Mouse (Mus musculus) megakaryocyte, adult 5-6 weeks (primary cell): ENCODE measurements around the gene Mef2a. TPM values are rescaled to one million over a fixed set of nuclear protein-coding genes. Genes with fewer than 3 reads are reported as not detected.
"Not testable (repeated sequence)": the region's sequence is repeated elsewhere in the genome, so short reads cannot be mapped to it uniquely, and the experiment has no call there.

Source experiments
- ATAC-seq: 2 replicates; pipeline ENCODE4 v1.8.0; 2016; ENCODE audit warnings: mild to moderate bottlenecking, inconsistent platforms; ENCODE audit not compliant: poor library complexity, severe bottlenecking
- total RNA-seq, 2 experiments: library from RNA; stranded (forward) in 1 of 2; stranded (reverse) in 1 of 2; fragments of 153-499, 151-499 nt in 1 of 2; fragments of 221-1000, 200-1000 nt in 1 of 2; gene quantifications; 2 replicates each; pipeline versions ENCODE4 v1.2.3 to v1.2.4; 2015 to 2017

The Mef2a gene
- total RNA-seq, 2 experiments from 2014 or later = 76.5 to 154 TPM

DNA sequence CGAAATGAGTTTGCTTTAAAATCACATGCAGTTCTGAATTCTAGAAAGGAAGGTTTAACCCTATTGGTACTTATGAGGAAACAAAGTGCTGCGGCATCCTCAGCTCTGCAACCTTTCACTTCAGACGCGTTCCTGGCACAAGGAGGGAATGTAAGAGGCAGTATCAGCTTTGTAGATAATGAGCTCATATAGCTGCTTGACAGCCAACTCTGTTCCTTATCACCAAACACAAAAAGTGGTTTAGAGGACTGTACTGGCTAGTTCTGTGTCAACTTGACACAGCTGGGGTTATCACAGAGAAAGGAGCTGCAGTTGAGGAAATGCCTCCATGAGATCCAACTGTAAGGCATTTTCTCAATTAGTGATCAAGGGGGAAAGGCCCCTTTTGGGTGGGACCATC is 102.2 kb downstream of the Mef2a start:
- ATAC-seq = not testable (repeated sequence)

- ATAC-seq = peak; percentile 52; the same call in 1 of the 2 replicates
Observed at GRCm38 (mm10) chr7:67259828-67260563, 112.7 kb downstream of the Mef2a start.

- ATAC-seq = no peak
Observed at GRCm38 (mm10) chr7:67246067-67246466, 126.6 kb downstream of the Mef2a start.

GRCm38 (mm10) chr7:67245255-67245654 is 127.4 kb downstream of the Mef2a start:
- no peak for ATAC-seq

DNA sequence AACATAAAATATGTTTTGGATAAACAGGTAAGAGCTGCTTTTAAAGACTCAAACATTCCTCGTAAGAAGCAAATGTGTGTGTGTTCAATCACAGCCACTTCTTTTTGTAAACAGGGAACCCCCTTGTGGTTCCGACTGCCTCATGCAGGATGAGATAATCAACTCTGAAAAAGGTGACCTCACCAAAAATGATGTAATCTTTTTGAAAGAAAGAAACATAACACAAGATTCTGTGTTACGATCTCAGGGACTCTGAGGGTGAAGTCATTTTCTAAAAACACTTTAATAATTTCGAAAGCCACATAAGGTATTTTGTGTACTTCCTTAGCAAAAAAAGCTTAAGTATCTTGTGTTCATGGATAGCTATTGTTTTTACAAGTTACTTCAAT is 128.8 kb downstream of the Mef2a start:
- no peak for ATAC-seq

GRCm38 (mm10) chr7:67243121-67243893 is 129.4 kb downstream of the Mef2a start:
- peak; percentile 49; the same call in 1 of the 2 replicates for ATAC-seq

- ATAC-seq = peak; percentile 73
Observed at GRCm38 (mm10) chr7:67241969-67242368, 130.7 kb downstream of the Mef2a start.

DNA sequence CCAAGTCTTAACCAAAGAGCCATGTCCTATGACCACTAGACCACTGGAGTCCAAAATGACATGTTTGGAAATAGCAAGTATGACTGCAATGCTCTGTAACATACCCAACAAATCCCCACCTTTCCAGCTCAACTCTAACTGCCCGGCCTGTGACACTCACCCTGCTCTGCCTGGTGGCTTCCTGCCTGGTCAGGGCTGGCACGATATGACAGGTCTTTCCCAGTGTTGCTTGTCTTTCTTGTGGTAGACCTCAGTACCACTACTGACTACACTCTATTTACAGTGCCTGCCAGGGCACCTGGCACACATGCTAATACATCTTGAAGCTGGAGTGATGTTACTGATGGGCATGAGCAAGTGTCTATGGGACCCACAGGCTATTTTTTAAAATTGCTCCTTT is 134.9 kb downstream of the Mef2a start:
- ATAC-seq = no peak

DNA sequence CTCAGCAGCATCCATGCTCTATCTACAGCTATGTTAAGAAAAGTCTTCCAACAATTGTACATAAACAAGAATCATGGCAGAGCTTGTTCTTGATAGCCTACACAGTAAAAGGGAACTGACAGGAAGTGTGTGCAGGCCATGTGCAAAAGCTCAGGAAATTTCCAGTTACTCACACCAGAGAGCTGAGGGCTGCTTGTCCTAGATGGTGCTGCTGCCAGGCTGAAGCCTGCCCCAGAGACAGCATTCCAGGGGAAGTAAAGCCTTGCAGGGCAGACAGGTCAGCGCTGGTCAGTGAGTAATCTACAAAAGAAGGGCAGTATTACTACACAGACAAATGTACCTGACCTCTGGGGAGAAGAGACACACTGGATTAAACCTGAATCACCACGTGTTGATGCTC is 136.3 kb downstream of the Mef2a start:
- ATAC-seq = no peak

DNA sequence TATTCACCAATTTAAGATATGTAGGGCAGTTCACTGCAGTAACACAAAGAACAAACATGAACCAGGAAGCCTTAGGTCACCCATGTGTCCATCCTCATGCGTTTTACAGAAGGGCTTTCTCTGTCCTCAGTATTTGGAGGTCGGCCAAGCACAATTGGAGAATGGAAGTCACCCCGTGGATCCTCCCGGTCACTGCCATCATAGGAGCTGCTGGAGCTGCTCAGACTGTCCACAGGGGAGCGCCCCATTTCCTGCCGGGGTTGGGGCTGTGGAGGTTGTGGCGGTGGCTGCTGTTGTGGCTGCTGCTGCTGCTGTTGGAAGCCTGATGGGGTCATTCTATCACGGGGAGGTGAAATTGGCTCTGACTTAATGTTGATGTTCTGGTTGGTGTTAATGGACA is 137.9 kb downstream of the Mef2a start:
- ATAC-seq = no peak

DNA sequence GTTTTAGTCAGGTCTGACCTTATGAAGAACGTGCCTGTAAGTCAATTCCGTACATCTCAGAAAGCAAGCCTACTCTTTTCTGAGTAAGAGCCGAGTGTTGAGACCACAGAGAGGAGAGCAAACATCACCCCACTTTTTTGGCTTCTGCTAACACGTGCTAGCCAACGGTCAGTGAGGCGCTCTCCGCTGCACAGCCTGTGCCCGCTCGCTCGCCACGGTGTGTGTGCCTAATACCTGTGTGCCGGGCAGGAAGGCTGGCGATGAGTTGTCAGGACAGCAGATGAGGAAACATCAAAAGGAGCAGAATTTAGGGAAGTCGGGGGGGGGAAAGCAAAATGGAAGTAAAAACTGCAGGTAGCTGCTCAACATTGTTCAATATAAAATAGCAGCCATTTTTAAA is 140.2 kb downstream of the Mef2a start:
- no peak for ATAC-seq

DNA sequence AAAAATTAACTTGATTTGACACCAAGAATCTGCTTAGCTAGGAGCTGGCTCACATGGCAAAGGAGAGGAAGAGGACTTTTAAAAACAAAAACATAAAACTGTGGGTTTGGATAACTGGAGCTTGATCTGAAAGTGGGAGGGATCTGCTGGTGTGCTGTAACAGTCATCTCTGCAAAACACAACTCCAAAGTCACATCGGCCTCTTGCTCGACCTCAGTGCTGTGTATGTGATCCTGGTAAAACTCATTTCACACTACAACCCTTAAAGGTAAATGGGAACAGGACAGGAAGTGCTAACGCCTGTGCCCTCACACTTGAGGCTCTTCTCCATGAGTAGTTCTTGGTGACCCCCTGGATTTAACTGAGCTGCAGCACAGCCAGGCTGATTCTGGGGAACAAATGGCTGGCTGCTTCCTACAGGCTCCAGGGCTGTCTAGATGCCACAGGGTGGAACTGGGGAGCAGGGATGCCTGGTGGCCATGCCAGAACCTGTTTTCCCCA is 142.0 kb downstream of the Mef2a start:
- ATAC-seq = no peak

GRCm38 (mm10) chr7:67230221-67230620 is 142.4 kb downstream of the Mef2a start:
- ATAC-seq = no peak

DNA sequence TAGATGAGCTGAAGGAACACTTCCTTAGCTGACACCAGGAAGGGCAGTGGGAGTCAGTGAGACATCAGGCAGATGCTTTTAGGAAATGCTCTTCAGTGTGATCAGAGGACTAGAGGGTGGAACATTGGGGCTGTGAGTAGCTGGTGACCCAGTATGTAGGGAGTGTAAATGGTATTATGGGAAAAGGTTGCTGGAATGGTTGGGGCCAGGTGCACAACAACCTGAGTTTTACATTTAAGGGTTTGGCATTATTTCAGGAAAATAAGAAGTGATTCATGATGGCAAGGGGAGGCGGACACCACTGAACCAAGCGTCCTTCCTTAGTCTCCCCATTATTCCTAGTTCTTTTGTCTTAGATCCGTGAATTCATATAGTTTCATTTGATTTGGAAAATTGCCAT is 143.0 kb downstream of the Mef2a start:
- ATAC-seq = no peak

GRCm38 (mm10) chr7:67228891-67229602 is 143.6 kb downstream of the Mef2a start:
- ATAC-seq = peak; percentile 68

GRCm38 (mm10) chr7:67228390-67228789 is 144.3 kb downstream of the Mef2a start:
- no peak for ATAC-seq

DNA sequence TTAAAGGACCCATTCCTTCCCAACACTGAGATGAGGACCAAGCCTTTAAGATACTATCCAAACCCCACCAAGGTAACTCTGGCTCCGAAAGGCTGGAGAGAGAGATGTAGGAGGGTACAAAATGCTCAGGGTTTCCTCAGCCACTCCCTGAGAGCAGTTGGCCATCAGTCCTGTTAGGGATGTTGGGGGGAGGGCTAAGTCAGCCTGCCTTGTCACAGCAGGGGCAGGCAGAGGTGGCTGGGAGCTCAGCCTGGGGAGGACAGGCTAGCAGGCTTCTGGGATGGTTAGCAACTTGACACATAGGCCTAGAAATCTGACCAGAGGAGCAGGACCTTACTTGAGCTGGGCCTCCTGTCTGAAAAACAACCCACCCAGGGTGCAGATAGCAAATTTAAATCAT is 145.1 kb downstream of the Mef2a start:
- no peak for ATAC-seq

- no peak for ATAC-seq
Observed at GRCm38 (mm10) chr7:67225943-67226625, 146.6 kb downstream of the Mef2a start.

DNA sequence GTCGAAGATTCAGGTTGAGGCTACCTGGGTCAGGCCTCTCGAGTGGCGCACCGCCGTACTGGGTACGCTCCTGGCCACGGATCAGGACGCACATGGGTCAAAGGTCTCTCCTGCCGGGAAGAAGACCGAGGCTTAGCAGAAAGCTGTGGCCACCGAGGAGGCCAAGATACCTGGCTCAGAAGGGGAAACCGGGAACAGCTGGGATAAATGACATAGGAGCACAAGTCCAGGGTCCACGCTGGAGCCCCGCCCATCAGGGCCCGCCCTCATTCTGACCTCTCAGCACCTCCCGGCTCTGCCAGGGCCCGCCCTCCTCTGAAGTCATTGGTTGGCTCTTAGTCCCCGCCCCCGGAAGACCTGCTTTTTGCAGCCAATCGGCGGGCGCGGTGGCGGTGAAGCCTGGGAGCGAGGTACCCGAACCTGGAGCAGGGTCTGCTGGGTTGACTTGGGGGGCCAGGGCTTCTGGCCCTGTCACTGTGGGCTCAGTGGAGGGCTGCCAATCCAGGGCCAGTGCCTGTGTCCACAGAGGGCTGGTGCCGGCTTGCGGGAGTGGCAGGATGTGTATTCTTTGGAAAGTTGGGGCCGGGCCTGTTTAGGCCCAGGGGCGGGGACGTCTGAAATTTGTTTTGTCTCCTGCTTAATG is 150.3 kb downstream of the Mef2a start, which contains the start of gene Lysmd4:
TSS of gene Lysmd4 (plus strand) at position 325 of the 643 bp plus-strand sequence.
- peak; percentile 99 for ATAC-seq

DNA sequence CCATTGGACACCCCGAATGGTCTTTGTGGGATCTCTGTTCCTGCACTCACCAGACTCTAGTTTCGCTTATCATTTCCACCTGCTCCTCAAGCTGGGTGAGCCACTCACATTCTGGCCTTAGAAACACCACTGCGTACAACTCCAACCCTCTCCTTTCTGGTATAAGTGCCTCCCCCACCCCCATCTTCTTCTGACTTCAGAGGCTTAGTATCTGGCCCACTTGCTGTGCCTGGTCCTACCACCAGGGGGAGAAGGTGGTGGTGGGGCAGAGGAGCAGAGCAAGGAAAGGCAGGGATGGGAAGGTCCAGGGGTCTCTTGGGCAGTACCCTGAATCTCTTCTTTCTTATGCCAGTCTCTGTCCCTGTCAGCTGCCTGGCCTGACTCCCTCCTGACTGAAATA is 155.6 kb downstream of the Mef2a start:
- ATAC-seq = peak; percentile 85
